ENCODE assay signal across 25 mouse cellular contexts in the genomic region with DNA sequence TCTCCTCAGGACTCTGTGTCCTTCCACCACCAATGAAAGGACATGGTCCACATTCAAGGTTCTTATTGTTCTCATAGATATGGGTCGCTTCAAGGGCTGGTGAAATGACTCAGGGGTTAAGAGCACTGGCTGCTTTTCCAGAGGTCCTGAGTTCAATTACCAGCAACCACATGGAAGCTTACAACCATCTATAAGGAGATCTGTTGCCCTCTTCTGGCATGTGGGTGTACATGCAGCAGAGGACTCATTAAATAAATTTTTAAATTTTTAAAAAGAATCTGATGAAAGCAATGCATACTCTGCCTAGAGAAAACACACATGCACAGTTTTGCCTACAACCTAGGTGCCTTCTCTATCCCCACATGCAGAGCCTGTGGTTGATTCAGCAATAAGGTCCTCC. TPM values are rescaled to one million over a fixed set of nuclear protein-coding genes. Genes with fewer than 3 reads are reported as not detected.
DNase-seq lines count a peak whose midpoint lies in the region; ATAC-seq and TF ChIP-seq lines count a peak whose summit lies in the region.
"Had no signal": no experiment of that assay in that cellular context is flagged by ENCODE, and none has a peak within 500 bp of the region (broad histone marks: within the 10 kb centered on the region; RNA-seq: fewer than 3 reads in every experiment).

No protein-coding gene starts in this region.

- no peak overlapping the region for H3K27ac ChIP-seq in liver, embryonic 14.5 days
- H3K27ac ChIP-seq in liver, postnatal 0 days (ENCODE audit: low read depth): no peak overlapping the region
- H3K27ac ChIP-seq in neural tube, embryonic 15.5 days (replicated peaks): no peak overlapping the region
- H3K27ac ChIP-seq: gastrocnemius, adult 2 months; hindbrain, embryonic 10.5 days; hindbrain, embryonic 13.5 days; intestine, embryonic 15.5 days had no signal

- TF ChIP-seq EP300 in liver, embryonic 14.5 days (IDR thresholded peaks at IDR 0.05; ENCODE audit: low read depth): no peak
- no peak for TF ChIP-seq EP300 in liver, postnatal 0 days (IDR thresholded peaks at IDR 0.05; ENCODE audit: low read depth)

- no peak for ATAC-seq in liver, embryonic 14.5 days (ENCODE audit: insufficient read depth)
- ATAC-seq in liver, postnatal 0 days: no peak
- ATAC-seq in Patski: no peak
- no peak for ATAC-seq in erythroblast, adult 5-6 weeks (replicated peaks; ENCODE audit: low FRiP score, poor library complexity, severe bottlenecking)
- no peak for ATAC-seq in neural tube, embryonic 15.5 days (ENCODE audit: low FRiP score)
- ATAC-seq: activated CD4-positive, CD25-positive, alpha-beta regulatory T cell, adult 4 months; forebrain, embryonic 14.5 days; forebrain, postnatal 0 days; hindbrain, embryonic 16.5 days; intestine, embryonic 15.5 days had no signal

- no peak overlapping the region for H3K9ac ChIP-seq in liver, embryonic 14.5 days (replicated peaks)
- H3K9ac ChIP-seq in liver, postnatal 0 days (replicated peaks): no peak overlapping the region
- no peak overlapping the region for H3K9ac ChIP-seq in neural tube, embryonic 15.5 days (replicated peaks)
- H3K9ac ChIP-seq: forebrain, postnatal 0 days; hindbrain, embryonic 13.5 days; intestine, embryonic 15.5 days had no signal

- H3K4me3 ChIP-seq in liver, embryonic 14.5 days (ENCODE audit: insufficient read depth in 1 of 2, low read depth in 2 of 2, low read length in 2 of 2): no peak overlapping the region
- no peak overlapping the region for H3K4me3 ChIP-seq in liver, postnatal 0 days (ENCODE audit: low read depth, low read length)
- H3K4me3 ChIP-seq in E14TG2a.4 (replicated peaks; ENCODE audit: low read length): no peak overlapping the region
- no peak overlapping the region for H3K4me3 ChIP-seq in neural tube, embryonic 15.5 days (replicated peaks)
- H3K4me3 ChIP-seq: gastrocnemius, adult 2 months; hindbrain, embryonic 10.5 days; hindbrain, embryonic 13.5 days; intestine, embryonic 15.5 days had no signal

- peak; percentile 33 for DNase-seq in heart, adult 11 months
- no peak for DNase-seq in heart, postnatal 4 days
- no peak for DNase-seq in liver, embryonic 14.5 days (ENCODE audit: low read depth in 3 of 3, low spot score in 3 of 3)
- no peak for DNase-seq in liver, postnatal 0 days
- no peak for DNase-seq in Patski (ENCODE audit: low read depth, low spot score)
- DNase-seq: adrenal gland, adult 8-10 months; adrenal gland, postnatal 25 days; B cell, adult 2 months; cerebellum, adult 18-20 months; cerebellum, adult 9-10 months; cerebellum, postnatal 14 days; forebrain, postnatal 0 days; gastrocnemius, adult 2 months; gastrocnemius, postnatal 14 days; heart, adult 18-20 months had no signal

- H3K9me3 ChIP-seq in liver, embryonic 14.5 days (ENCODE audit: control insufficient read depth, low read length): no peaks in the 10 kb centered on the region
- no peaks in the 10 kb centered on the region for H3K9me3 ChIP-seq in liver, postnatal 0 days (ENCODE audit: low read length)
- H3K9me3 ChIP-seq in E14TG2a.4 (ENCODE audit: low read length): no peaks in the 10 kb centered on the region
- no peaks in the 10 kb centered on the region for H3K9me3 ChIP-seq in neural tube, embryonic 15.5 days (replicated peaks)
- H3K9me3 ChIP-seq: hindbrain, embryonic 10.5 days; hindbrain, embryonic 13.5 days; intestine, embryonic 15.5 days had no signal

- H3K4me1 ChIP-seq in liver, embryonic 14.5 days (replicated peaks; ENCODE audit: control insufficient read depth in 2 of 2, insufficient read depth in 2 of 2, low read length in 1 of 2): peaks cover 13 to 22% of the 10 kb centered on the region in 2 experiments
- no peaks in the 10 kb centered on the region; the same call in 1 of the 2 replicates for H3K4me1 ChIP-seq in liver, postnatal 0 days (ENCODE audit: insufficient read depth)
- H3K4me1 ChIP-seq in E14TG2a.4 (replicated peaks; ENCODE audit: low read depth, low read length): no peaks in the 10 kb centered on the region
- H3K4me1 ChIP-seq in neural tube, embryonic 15.5 days: no peaks in the 10 kb centered on the region
- H3K4me1 ChIP-seq: hindbrain, embryonic 10.5 days; hindbrain, embryonic 13.5 days; intestine, embryonic 15.5 days had no signal

- 30% methylated on average over 1 of the region's 1 CpGs for WGBS in liver, embryonic 14.5 days (ENCODE audit: insufficient replicate concordance)
- WGBS in liver, postnatal 0 days (ENCODE audit: insufficient replicate concordance): 63% methylated on average over 1 of the region's 1 CpGs
- WGBS in neural tube, embryonic 15.5 days: 44% methylated on average over 1 of the region's 1 CpGs

- no peaks in the 10 kb centered on the region for H3K27me3 ChIP-seq in liver, embryonic 14.5 days (ENCODE audit: control insufficient read depth, insufficient read depth, low read length)
- H3K27me3 ChIP-seq in liver, postnatal 0 days (ENCODE audit: insufficient read depth, low read length): no peaks in the 10 kb centered on the region
- peaks cover 4% of the 10 kb centered on the region for H3K27me3 ChIP-seq in E14TG2a.4 (ENCODE audit: insufficient read depth, low read length)
- peaks cover 12% of the 10 kb centered on the region for H3K27me3 ChIP-seq in Patski
- H3K27me3 ChIP-seq in neural tube, embryonic 15.5 days (replicated peaks): 0 out of 2 replicates have a peak, but pooled peaks cover 4% of the 10 kb centered on the region
- H3K27me3 ChIP-seq: hindbrain, embryonic 13.5 days; intestine, embryonic 15.5 days had no signal

- POLR2A ChIA-PET in Patski (lab: Charles Lee): no interaction called here

- in situ Hi-C loops in Patski (cut with MboI; ENCODE audit: low pct_unique_long_range_greater_than_20kb): no loop called here

- no peaks in the 10 kb centered on the region for H3K36me3 ChIP-seq in liver, embryonic 14.5 days (replicated peaks; ENCODE audit: control insufficient read depth, insufficient read depth, low read depth)
- H3K36me3 ChIP-seq in liver, postnatal 0 days (replicated peaks; ENCODE audit: insufficient read depth, low read length): no peaks in the 10 kb centered on the region
- H3K36me3 ChIP-seq in E14TG2a.4 (ENCODE audit: insufficient read depth, low read length): no peaks in the 10 kb centered on the region
- no peaks in the 10 kb centered on the region for H3K36me3 ChIP-seq in neural tube, embryonic 15.5 days
- H3K36me3 ChIP-seq: hindbrain, embryonic 10.5 days; hindbrain, embryonic 13.5 days; intestine, embryonic 15.5 days had no signal

- peak; percentile 34; the same call in 1 of the 2 replicates for TF ChIP-seq CTCF in liver, embryonic 14.5 days (IDR thresholded peaks at IDR 0.05; ENCODE audit: low read depth)
- TF ChIP-seq CTCF in liver, postnatal 0 days (IDR thresholded peaks at IDR 0.05; ENCODE audit: low read depth): no peak
- TF ChIP-seq CTCF in E14TG2a.4 (conservative IDR thresholded peaks at IDR 0.05; ENCODE audit: low read length) (0 out of 2 replicates have a peak, but pooled peaks have one; percentile 19), Patski (IDR thresholded peaks at IDR 0.05) (peak; percentile 57)

- no peak overlapping the region for H3K4me2 ChIP-seq in liver, embryonic 14.5 days (ENCODE audit: low read depth)
- H3K4me2 ChIP-seq in liver, postnatal 0 days (ENCODE audit: low read depth, low read length): no peak overlapping the region
- no peak overlapping the region for H3K4me2 ChIP-seq in neural tube, embryonic 15.5 days
- H3K4me2 ChIP-seq: heart, embryonic 11.5 days; hindbrain, embryonic 13.5 days; intestine, embryonic 15.5 days had no signal

- CTCF ChIA-PET in Patski (lab: Charles Lee): interaction anchor here (0.8 to 1.2 kb wide), 2 partner anchors 10 to 20 kb away, joined by 3 to 4 read pairs; no protein-coding TSS in a partner anchor

RNA-seq across cellular contexts. Expression of a gene that starts 15.2 kb away (rescaled TPM):
- total RNA-seq in heart, postnatal 4 days (2021): 1 to 10 TPM; 1.2 to 1.3 TPM
- 1.00 and 1.3 TPM in 2 replicates for polyA plus RNA-seq in liver, embryonic 14.5 days (2012; rRNA removed)
- 1.2 and 1.9 TPM in 2 replicates for polyA plus RNA-seq in liver, embryonic 14.5 days (2014; fragmentation: Nextera tagmentation; extraction: Ambion mirVana)
- polyA plus RNA-seq in liver, postnatal 0 days (2015; fragmentation: Nextera tagmentation; extraction: Ambion mirVana): 0.41 and 0.46 TPM in 2 replicates
- 10.6 TPM for polyA plus RNA-seq in Patski (2021)
- 0.58 and 1.7 TPM in 2 replicates for total RNA-seq in erythroblast, adult 5-6 weeks (2015; ENCODE audit: low replicate concordance)
- total RNA-seq in erythroblast, adult 5-6 weeks (2017; ENCODE audit: low replicate concordance): 1.6 and 2.9 TPM in 2 replicates
- polyA plus RNA-seq in neural tube, embryonic 15.5 days (2015; fragmentation: Nextera tagmentation; extraction: Ambion mirVana): 12.8 and 15.5 TPM in 2 replicates

RNA-seq across cellular contexts. Expression of a gene that starts 49.9 kb away (rescaled TPM):
- 100 to 1,000 TPM; 132 to 134 TPM for total RNA-seq in heart, postnatal 4 days (2021)
- polyA plus RNA-seq in liver, embryonic 14.5 days (2012; rRNA removed): 37.6 and 96.1 TPM in 2 replicates
- 95.1 and 103 TPM in 2 replicates for polyA plus RNA-seq in liver, embryonic 14.5 days (2014; fragmentation: Nextera tagmentation; extraction: Ambion mirVana)
- polyA plus RNA-seq in liver, postnatal 0 days (2015; fragmentation: Nextera tagmentation; extraction: Ambion mirVana): 48.7 and 54.8 TPM in 2 replicates
- 296 TPM for polyA plus RNA-seq in Patski (2021)
- total RNA-seq in erythroblast, adult 5-6 weeks (2015; ENCODE audit: low replicate concordance): 63.8 and 94.0 TPM in 2 replicates
- total RNA-seq in erythroblast, adult 5-6 weeks (2017; ENCODE audit: low replicate concordance): 68.9 and 152 TPM in 2 replicates
- polyA plus RNA-seq in neural tube, embryonic 15.5 days (2015; fragmentation: Nextera tagmentation; extraction: Ambion mirVana): 101 and 117 TPM in 2 replicates
